Mouse (Mus musculus) C2C12 (cell line): ENCODE data around the gene Atp8b2.

Experiments used
- CEBPB ChIP-seq: IDR thresholded peaks from one replicate; pipeline ENCODE4 v1.6.1; 2011; ENCODE audit warnings: low read depth, mild to moderate bottlenecking, control low read depth, moderate library complexity
- CTCF ChIP-seq: IDR thresholded peaks from one replicate; pipeline ENCODE4 v1.5.1; 2011; ENCODE audit not compliant: control insufficient read depth, insufficient read depth, insufficient read length
- MAX ChIP-seq: IDR thresholded peaks from one replicate; pipeline ENCODE4 v1.6.1; 2011; ENCODE audit warnings: mild to moderate bottlenecking, control low read depth
- MYOG ChIP-seq: IDR thresholded peaks from one replicate; pipeline ENCODE4 v1.6.1; 2011; ENCODE audit not compliant: control insufficient read depth, insufficient read length; ENCODE audit errors: extremely low read depth
- USF1 ChIP-seq: IDR thresholded peaks from one replicate; pipeline ENCODE4 v1.6.1; 2011; ENCODE audit warnings: low read depth, mild to moderate bottlenecking, control low read depth, moderate library complexity

DNA sequence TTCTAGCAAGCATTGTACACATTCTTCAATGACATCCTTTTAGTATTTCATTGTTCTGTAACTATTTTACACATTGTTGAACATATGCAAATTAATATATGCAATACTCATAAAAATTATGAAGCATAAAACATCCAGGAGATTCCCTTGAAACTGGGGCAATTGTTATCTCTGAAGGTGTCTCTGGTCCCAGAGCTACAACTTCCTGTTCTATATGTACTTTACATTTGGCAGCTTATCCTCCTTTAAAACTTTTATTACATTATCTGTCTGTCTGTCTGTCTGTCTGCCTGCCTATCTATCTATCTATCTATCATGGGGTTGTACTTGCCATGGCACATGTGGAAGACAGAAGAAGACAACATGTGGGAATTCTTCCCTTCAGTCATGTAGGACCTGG, 71.6 kb downstream of the Atp8b2 start:
- TF ChIP-seq CTCF (no peak), CEBPB (no peak), MYOG (no peak), USF1 (no peak), MAX (no peak)
